Mouse (Mus musculus): ENCODE results near the gene Hbp1.

Hbp1 gene

GRCm38 (mm10) chr12:31949193-31949741 is 1.1 kb downstream of the Hbp1 start:
- WGBS: under 1% methylated on average over 58 of the region's 58 CpGs

- 19% methylated on average over 7 of the region's 7 CpGs for WGBS
Observed at GRCm38 (mm10) chr12:31948101-31949000, 2.0 kb downstream of the Hbp1 start.

- 88% methylated on average over 5 of the region's 5 CpGs for WGBS
Observed at GRCm38 (mm10) chr12:31947476-31947875, 2.9 kb downstream of the Hbp1 start.

- 92% methylated on average over 2 of the region's 2 CpGs for WGBS
Observed at GRCm38 (mm10) chr12:31944405-31944804, 5.9 kb downstream of the Hbp1 start.

- WGBS: 83% methylated on average over 4 of the region's 4 CpGs
Observed at GRCm38 (mm10) chr12:31943020-31943654, 7.2 kb downstream of the Hbp1 start.

GRCm38 (mm10) chr12:31938391-31938997 is 11.8 kb downstream of the Hbp1 start:
- WGBS: 76% methylated on average over 4 of the region's 4 CpGs

- WGBS: 78% methylated on average over 3 of the region's 3 CpGs
Observed at GRCm38 (mm10) chr12:31937613-31938012, 12.7 kb downstream of the Hbp1 start.

GRCm38 (mm10) chr12:31936657-31937300 is 13.6 kb downstream of the Hbp1 start:
- WGBS: 64% methylated on average over 6 of the region's 6 CpGs

GRCm38 (mm10) chr12:31931818-31932217 is 18.5 kb downstream of the Hbp1 start:
- 84% methylated on average over 3 of the region's 3 CpGs for WGBS

- 56% methylated on average over 3 of the region's 3 CpGs for WGBS
Observed at GRCm38 (mm10) chr12:31928498-31928897, 21.8 kb downstream of the Hbp1 start.

- WGBS: 33% methylated on average over 4 of the region's 4 CpGs
Observed at GRCm38 (mm10) chr12:31926661-31927061, 23.7 kb downstream of the Hbp1 start.

GRCm38 (mm10) chr12:31925343-31925742 is 25.0 kb downstream of the Hbp1 start:
- WGBS: 57% methylated on average over 6 of the region's 6 CpGs

GRCm38 (mm10) chr12:31924135-31924534 is 26.2 kb downstream of the Hbp1 start:
- 90% methylated on average over 3 of the region's 3 CpGs for WGBS

- 87% methylated on average over 18 of the region's 18 CpGs for WGBS
Observed at GRCm38 (mm10) chr12:31920464-31921405, 29.6 kb downstream of the Hbp1 start.

- 58% methylated on average over 5 of the region's 5 CpGs for WGBS
Observed at GRCm38 (mm10) chr12:31917245-31917644, 33.1 kb downstream of the Hbp1 start.

- whole genome bisulfite sequencing: 92% methylated on average over 5 of the region's 5 CpGs
Observed at GRCm38 (mm10) chr12:31916691-31917090, 33.6 kb downstream of the Hbp1 start.

GRCm38 (mm10) chr12:31913614-31914013 is 36.7 kb downstream of the Hbp1 start:
- 53% methylated on average over 4 of the region's 4 CpGs for WGBS

- 91% methylated on average over 6 of the region's 6 CpGs for WGBS
Observed at GRCm38 (mm10) chr12:31912966-31913551, 37.3 kb downstream of the Hbp1 start.

- WGBS: 92% methylated on average over 2 of the region's 2 CpGs
Observed at GRCm38 (mm10) chr12:31907436-31907835, 42.9 kb downstream of the Hbp1 start.
